Mouse (Mus musculus): ENCODE measurements at regions not wholly inside any gene's neighbourhood (a gene's known extent, or its start where the extent isn't known, plus 50 kb on each side); places are given as distances from the start of the nearest gene placed in this dataset.

DNA sequence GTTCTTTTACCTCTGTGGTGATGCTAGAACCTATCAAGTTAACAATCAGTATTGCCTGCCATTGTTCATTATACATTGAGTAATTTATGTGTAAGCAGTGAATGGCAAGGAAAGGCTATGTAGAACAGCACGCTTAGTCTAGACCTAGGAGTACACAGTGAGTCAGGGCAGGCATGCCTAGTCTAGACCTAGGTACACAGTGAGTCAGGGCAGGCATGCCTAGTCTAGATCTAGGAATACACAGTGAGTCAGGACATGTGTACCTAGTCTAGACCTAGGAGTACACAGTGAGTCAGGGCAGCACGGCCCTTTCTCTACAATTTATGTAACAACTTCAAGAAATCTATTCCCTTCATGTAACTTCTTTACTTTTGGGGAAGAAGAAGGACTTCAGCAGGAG, 347.2 kb downstream of the Tmem232 start:
- intact Hi-C loops (cut with DNase I): no loop called here
- DNase-seq: no peak

DNA sequence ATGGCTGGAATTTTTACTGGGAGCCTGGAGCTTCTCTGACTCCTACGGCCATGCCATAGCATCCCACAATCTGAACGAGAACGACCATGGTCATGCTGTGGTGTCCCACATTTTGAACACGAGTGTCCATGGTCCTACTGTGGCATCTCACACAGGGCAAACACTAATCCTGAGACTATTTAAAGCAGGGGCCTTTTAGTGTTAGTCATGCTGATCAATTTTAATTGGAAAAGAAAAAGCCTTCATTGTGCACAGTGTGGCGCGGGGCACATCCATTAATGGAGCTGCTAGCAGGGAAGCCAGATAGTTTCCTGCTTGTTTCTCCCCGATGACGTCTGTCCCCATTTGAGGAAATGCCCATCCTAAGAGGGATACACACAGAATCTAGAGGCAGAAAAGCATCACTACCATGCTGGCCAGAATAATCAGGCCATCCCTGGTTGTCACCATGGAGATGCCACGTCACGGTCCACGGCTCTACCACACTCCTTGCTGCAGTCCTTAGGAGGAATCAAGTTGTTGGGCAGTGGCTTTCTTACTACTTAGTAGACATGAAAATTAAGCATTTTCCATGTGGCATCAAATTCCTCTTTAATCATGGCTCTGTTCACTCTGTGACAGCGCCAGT, 348.0 kb downstream of the Tmem232 start:
- no peak for DNase-seq
- intact Hi-C loops (cut with DNase I): no loop called here

DNA sequence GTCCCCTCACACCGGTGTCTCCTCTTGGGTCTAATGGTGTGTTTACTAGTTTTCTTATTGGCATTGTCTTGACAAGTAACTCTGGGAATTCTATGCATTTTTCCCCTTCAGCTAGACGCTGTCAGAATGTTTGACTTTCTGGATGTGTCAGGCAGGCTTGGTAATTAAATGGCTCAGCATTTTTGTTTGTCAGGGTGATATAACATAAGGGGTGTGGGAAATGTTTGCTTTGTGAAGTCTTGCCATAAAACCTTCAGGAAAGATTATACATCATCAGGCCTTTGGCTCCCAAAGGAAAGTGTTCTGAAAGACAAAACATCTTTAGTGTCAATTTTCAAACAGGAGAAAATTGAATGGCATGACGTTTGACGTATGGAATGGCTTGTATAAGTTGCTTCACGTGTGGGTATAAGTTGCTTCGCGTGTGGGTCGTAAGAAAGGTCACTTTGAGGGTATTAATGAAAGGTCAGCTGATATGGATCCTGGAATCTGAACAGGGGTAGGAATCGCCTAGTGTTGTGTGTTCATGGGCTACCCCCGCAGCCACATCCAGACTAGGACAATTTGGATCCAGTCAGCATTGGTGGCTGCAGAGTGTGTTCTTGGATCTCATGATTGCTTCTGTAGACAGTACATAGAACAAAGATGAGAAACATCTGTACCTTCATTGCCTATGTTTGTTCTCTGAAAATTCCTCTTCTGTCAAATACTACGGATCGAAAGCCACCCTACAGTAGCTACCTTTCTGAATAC, 349.6 kb downstream of the Tmem232 start:
- intact Hi-C loops (cut with DNase I): no loop called here
- no peak for DNase-seq

DNA sequence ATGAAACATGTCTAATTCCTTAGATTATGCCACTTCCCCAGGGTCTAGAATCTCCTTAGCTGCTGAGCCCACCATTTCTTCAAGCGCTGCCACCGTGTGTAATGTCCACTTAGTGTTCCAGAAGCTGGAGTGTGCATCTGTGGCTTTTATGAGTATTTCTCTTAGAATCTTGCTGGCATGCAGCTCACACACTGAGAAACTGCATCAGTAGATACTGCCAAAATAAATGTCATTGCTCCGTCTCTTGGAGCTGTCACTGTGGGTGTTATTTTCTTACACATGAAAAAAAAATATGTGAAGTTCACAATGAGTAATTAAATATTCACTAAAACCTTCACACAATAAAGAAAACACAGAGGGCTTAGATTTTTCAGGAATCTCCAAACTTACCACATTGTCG, 345.3 kb upstream of the 4930583I09Rik start:
- intact Hi-C loops (cut with DNase I): no loop called here
- DNase-seq: no peak

DNA sequence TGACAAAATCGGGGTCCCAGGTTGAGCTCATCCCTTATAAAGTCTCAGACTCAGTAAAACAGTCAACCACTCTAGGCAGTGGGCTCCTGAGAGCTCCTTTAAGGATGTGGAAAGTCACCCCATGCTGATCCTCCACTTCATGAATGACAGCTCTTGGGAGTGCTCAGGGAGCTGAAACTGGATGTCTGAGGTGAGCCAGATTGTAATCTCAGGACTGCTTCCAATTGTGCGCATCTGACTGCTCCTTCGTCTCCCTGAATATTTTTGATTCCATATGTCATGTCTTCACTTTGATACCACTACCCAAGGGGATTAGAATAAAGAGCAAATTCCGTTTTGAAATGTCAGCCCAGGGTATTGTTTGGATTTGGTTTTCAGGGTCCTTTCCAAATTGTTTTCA, 339.9 kb upstream of the 4930583I09Rik start:
- intact Hi-C loops (cut with DNase I): no loop called here
- DNase-seq: no peak

DNA sequence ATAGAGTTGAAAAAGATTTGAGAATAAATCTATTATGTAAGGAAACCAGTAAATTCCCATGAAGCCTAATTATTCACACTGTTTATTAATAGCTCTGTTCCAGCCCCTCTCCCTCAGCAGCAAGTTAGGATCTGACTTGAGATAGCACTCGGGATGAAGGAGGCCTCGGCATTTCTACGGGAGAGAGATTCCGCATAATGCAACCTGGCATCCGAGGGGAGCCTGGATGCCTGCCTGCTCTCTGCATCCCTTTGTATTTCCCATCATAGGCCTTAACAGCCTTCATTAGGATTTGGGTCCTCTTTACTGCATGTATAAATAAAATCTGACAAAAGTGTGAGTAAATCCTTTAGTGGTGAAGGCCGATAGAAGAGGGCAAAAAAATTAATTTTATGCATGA, 338.2 kb upstream of the 4930583I09Rik start:
- intact Hi-C loops (cut with DNase I): no loop called here
- DNase-seq: no peak

DNA sequence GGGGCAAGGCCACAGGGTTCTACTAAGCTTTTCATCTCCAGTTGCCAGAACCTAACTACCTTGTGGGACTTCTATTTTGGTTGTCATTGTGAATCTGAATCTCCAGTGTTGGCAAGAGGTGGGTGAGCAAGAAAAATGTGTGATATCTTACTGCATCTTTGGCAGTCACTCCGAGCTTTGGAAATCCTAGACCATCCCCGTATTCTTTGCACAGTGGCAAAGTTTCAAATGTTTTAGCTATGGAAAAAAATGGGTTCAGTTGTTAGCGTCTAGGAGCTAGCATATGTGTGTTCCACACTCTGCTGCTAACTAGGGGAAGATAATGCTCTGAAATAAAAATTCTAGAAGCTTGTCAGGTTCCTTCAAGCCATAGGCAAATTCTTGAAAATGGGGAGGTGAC, 337.4 kb upstream of the 4930583I09Rik start:
- intact Hi-C loops (cut with DNase I): no loop called here
- DNase-seq: no peak

DNA sequence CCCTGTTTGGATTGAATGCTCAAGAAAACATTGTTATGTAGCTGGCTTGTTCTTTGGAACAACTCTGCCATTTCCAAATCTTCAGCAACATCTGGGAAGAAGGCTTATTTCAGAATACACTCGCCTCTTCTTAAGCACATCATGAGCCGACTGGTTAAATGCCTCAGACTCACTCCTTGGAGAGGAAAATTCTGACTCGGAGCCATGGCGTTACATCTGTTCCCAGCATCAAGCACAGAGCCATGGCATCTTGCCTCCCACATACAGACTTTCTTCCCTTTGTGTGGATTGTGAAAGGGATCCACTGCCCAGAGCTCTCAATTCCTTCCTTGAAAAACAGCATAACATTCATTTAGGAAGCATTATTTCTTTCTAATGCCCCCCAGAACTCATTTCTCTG, 334.8 kb upstream of the 4930583I09Rik start:
- intact Hi-C loops (cut with DNase I): no loop called here
- peak; percentile 10 to 15 for DNase-seq

DNA sequence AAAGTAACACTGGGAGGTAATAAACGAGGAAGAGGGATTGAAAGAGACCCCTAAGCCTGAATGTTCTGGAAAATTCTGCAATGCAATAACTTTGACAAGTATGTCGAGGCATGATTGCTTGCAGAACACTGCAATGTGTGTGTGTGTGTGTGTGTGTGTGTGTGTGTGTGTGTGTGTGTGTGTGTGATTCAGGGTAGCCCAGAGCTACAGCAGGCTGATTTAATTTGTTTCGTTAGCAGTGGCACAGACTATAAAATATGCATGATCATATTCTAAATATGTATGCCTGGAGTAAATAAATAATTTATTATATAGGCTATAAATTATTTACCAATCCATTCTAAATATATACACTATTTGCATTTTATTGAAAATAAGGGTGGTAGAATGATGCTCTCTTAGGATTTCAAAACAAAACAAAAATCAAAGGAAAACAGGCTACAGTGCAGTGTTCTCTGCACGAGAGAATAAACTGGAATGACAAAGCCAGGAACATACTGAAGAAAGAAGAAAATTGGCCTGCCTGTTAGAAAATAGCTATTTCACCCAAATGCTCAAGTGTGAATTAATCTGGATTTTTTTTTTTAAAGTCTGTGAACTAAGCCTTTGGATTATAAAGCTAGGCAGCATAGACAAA, 334.2 kb upstream of the 4930583I09Rik start:
- intact Hi-C loops (cut with DNase I): no loop called here
- no peak for DNase-seq

DNA sequence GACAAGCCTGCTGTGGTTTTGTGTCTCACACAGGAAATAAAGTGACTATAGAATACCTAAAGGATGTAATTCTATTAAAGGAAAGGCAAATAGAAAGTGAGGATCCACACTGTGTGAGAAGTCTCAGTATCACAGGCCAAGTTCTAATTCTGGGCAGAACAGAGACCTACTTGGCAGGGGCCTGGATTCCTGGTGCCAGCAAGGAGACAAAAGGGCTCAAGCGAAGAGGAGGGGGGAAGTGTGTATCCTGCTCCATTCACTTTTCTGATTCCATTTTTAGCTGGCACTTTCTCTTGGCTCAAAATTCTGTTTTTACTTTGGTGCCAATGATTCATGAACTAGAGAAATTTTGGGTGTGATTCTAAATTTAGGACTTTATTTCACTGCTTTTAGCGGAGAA, 310.5 kb upstream of the 4930583I09Rik start:
- peak; percentile 63 to 71 for DNase-seq
- intact Hi-C loops (cut with DNase I): no loop called here

DNA sequence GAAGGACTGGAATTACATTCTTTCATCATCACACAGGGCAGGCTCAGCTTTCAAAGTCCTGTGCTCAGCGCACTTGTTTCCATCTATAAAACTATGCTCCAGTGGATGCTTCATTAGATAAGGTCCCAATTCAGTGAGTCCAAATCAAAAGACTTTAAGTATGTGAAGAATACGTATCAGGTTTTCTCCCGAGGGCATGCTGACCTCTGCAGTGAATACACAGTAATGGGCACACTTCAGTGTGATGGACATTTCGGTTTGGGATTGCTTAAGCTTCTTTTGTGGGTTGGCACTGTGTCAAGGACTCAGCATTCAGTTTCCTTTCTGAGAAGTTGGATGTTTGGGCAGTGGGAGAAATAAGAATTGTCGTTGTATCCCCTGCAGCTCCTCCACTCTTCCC, 278.8 kb upstream of the 4930583I09Rik start:
- DNase-seq: no peak
- intact Hi-C loops (cut with DNase I): no loop called here

DNA sequence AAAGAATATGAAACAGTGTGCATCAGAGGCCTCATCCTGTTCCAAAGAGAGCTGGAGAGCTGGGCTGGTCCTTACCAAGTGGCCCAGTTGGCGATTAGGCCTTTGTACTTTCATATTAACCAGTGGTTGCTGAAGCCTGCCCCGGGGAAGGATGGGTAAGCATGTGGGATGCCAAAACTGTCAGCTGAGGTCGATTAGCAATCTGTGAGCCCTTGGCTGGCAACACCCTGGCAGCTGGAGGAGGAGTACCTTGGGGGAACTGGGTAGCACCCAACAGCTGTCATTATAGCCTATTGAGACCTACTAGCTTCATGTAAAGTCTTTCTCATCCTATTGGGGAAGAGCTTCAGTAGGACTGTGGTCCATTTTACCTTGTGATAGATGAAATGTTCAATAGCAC, 277.2 kb upstream of the 4930583I09Rik start:
- DNase-seq: no peak
- intact Hi-C loops (cut with DNase I): no loop called here

DNA sequence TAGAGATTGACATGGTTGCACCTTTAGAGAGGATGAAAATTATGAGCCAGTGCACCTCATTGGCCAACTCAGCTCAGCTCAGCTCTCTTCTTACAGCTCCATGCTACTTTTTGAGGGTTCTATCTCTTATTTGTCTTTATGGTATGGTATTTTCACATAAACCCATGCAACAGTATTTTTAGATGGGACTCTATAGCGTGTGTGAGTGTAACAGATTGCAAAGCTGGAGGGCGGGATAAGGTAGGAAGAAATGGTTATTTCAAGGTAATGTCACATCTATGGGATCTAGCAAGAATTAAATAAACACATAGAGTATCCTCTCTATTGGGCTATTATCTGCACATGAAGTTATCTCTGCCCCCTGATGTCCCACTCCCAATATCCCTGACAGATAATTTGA, 269.8 kb upstream of the 4930583I09Rik start:
- no peak for DNase-seq
- intact Hi-C loops (cut with DNase I): no loop called here

DNA sequence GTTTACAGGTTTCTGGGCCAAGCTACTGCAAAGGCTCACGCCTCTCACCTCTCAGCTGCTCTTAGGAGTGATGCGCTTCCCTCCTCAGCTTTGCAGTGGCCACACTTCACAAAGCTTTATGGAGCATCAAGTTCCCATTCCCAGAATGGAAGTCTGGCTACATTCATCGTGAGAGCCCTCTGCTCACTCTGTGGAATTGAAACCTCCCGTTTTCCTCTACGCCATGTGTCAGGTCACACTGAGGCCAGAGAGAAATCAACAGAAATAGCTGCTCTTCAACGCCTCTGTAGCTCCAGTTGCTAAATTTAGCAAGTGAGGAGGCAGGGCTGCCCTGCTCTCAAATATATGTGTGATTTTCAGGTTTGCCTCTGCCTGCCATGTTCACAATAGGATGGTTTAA, 265.3 kb upstream of the 4930583I09Rik start:
- intact Hi-C loops (cut with DNase I): no loop called here
- DNase-seq: peak; percentile 53 to 57

DNA sequence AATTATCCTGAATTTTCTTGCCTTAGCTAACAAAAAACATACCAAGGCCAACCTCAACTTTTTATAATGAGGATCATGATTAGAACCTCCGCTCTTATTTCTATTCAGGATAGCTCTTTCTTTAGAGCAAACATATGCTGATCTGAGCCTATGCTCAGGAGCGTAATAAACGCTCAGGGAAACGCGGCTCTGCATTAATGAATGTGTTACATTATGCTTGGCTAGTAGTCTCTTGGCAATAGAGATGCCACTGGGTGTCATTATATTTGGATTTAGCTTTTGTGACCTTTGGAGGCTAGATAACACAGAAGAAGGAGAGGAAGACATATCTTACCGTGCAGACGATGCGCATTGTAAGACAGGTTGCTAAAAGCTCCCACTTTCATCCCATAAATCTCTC, 246.4 kb upstream of the 4930583I09Rik start:
- no peak for DNase-seq
- intact Hi-C loops (cut with DNase I): no loop called here

DNA sequence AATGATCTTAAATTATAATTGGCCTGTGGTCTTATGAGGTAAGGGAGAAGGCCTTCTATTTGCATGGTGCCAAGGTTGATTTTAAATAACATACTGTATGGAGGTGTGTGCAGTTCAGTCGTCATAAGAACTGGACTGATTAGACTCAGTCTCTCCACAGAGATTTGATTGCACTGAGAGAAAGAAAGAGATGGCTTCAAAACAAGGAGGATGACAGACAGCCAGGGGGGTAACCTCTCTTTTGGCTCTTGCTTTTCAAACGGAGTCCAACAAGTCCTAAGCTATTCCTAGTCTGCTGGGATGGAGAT, 245.9 kb upstream of the 4930583I09Rik start:
- DNase-seq: no peak
- intact Hi-C loops (cut with DNase I): no loop called here

DNA sequence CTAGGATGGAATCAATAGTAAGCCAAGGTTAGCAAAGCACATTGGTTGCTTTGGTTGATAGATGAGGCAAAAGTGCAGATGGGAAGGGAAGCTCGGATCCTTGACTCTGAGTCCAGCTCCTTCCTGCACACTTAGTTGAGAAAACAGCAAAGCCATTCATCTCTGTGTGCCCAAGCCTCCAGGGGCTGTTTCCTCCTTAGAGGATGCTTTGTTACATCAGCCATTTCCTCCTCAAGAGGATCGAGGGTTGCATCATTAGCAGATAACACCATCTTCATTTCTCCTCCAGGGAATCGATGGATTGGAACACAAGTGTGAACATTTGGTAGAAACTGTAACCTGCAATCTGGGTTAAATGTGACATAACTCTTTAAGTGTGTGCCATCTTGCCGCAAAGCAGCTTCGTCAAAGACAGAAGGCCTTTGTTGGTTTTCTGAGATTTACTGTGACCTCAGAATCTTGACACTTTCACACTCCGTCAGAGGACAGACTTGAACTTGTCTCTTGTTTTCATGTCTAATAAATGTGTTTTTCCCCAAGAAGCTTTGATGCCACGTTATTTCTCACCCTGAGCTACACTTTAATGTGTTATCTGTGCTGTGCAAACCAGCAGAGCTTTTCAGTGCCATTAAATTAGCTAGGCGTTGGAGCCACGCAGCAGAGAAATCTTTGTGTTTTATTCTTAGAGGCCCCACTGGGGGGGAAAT, 245.4 kb upstream of the 4930583I09Rik start:
- DNase-seq: no peak

DNA sequence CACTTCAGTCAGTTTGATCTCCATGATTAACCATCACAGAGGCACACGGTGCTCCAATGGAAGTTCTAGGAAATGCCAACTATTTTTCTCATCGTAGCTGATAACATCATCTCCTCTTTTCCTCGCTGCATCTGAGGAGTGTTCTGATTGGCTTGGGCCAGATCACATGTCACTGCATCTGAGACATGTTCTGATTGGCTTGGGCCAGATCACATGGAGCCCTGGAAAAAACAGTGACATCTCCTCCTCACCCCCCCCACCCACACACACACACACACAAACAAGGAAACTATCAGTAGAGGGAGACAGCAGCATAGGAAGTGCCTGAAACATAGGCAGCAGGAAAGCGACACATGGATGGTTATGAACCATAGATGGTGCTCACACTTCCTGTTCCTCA, 239.0 kb upstream of the 4930583I09Rik start:
- intact Hi-C loops (cut with DNase I): loop anchor here (5.0 to 10.0 kb wide), 2 partner anchors 252 to 480 kb away; no protein-coding TSS in a partner anchor
- no peak for DNase-seq

More for the DNA sequence above, 245.4 kb upstream of the 4930583I09Rik start:
- intact Hi-C loops (cut with DNase I): no loop called here

DNA sequence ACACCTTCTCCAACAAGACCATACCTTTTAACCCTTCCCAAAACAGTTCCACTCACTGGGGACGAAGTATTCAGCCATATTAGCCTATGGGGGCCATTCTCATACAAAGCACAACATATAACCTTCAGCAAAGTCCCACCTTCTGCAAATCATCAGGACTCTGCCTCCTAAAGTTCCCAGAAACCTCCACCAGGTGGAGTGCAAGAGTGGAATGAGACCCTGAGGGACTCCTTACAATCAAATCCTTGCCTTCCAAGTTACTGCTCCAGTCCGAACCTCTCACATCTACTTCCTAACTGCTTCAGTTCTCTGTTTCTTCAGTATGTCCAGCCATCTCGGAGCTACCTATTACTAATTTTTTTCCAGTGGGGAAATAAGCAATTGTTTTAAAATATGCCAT, 235.2 kb upstream of the 4930583I09Rik start:
- intact Hi-C loops (cut with DNase I): loop anchor here (2.0 to 10.0 kb wide), 3 partner anchors 182 to 484 kb away; no protein-coding TSS in a partner anchor
- DNase-seq: peak; percentile 44 to 67

DNA sequence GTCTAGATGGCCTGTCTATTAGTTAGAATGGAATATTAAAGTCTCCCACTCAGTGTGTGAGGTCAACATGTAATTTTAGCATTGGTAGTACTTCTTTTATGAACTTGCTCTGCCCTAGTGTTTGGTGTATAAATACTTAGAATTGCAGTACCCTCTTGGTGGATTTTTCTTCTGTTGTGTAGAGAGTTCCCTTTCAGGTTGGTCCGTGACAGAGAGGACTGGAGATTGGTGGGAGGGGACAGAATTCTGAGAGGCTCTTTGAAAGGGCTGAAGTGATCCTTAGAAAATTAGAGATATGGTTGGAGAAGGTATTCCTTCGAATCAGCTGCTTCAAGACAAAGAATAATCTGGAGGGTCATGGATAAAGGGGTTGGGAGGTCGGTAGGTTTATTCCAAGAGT, 230.3 kb upstream of the 4930583I09Rik start:
- intact Hi-C loops (cut with DNase I): no loop called here
- no peak for DNase-seq

DNA sequence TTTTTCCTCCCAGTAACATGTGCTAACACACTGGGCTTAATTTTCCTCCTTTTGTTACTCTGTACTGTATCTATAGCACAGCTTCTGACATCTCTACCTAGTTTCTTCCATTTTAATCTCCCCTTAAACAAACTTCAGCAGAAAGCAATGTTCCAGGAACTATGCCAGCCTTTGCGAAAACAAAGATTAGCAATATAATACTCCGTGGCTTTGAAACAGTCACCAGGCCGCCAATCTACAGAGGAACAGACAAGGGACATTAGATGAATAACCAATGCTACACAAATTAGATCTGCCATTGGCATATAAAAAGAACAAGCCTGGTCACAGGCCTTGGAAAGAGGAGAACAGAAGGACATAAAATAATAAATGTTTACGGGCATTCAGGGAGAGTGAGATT, 220.2 kb upstream of the 4930583I09Rik start:
- no peak for DNase-seq
- intact Hi-C loops (cut with DNase I): no loop called here

Measured in heart, postnatal 10 days (tissue).